Mouse (Mus musculus) liver, embryonic 11.5 days (tissue): ENCODE results near the gene Gm45234. TPM values are rescaled to one million over a fixed set of nuclear protein-coding genes. Genes with fewer than 3 reads are reported as not detected.

Experiments used
- microRNA counts: library from miRNA; unstranded; fragments of <30 nt; microRNA quantifications from one replicate; lab custom pipeline; 2015
- microRNA-seq: library from miRNA; unstranded; fragments of <30 nt; microRNA quantifications from one replicate; pipeline ENCODE4, GENCODE M21; 2017; ENCODE audit warnings: borderline number of aligned reads
- polyA plus RNA-seq: library from polyadenylated mRNA; unstranded; fragments of >200 nt; fragmentation: Nextera tagmentation; extraction: Ambion mirVana; gene quantifications from 2 replicates; pipeline ENCODE4 v1.2.1, GENCODE M21; 2014

The Gm45234 gene
- polyA plus RNA-seq, 1 experiment from 2014 or later, result 0.15 TPM

MicroRNAs encoded within 50 kb of the gene (microRNA counts, 519-probe panel; counts per million panel counts)
- microRNA mmu-miR-141 (lab: Ali Mortazavi, UCI), result not detected
- 4,027 counts per million, percentile 21 among the panel's probes with 10 or more counts for microRNA mmu-miR-200c (lab: Ali Mortazavi, UCI)

Small RNAs within 50 kb of the gene (microRNA-seq; reads per million reads assigned to microRNA genes)
- 205 reads per million, percentile 56 among the genes with 10 or more reads in this experiment for gene Mir141
- 1,935 reads per million, percentile 80 among the genes with 10 or more reads in this experiment for gene Mir200c

Other genes starting within 250 kb of the Gm45234 start
- 2.8 and 2.9 TPM in 2 replicates for gene C1ra, start 243.6 kb downstream of the Gm45234 start, polyA plus RNA-seq
- 12.0 and 12.7 TPM in 2 replicates for gene C1s1, start 213.7 kb downstream of the Gm45234 start, polyA plus RNA-seq
- gene C1rb, start 185.7 kb downstream of the Gm45234 start, polyA plus RNA-seq, result not detected in 2 replicates
- gene C1s2, start 119.9 kb downstream of the Gm45234 start, polyA plus RNA-seq, result not detected in 2 replicates
- 84.2 and 90.0 TPM in 2 replicates for gene Lpcat3, start 93.0 kb downstream of the Gm45234 start, polyA plus RNA-seq
- gene Emg1, start 43.8 kb downstream of the Gm45234 start, polyA plus RNA-seq, result 311 and 329 TPM in 2 replicates
- gene Phb2, start 43.7 kb downstream of the Gm45234 start, polyA plus RNA-seq, result 640 and 660 TPM in 2 replicates
- 49.5 and 50.3 TPM in 2 replicates for gene Ptpn6, start 17.3 kb downstream of the Gm45234 start, polyA plus RNA-seq
- 147 and 167 TPM in 2 replicates for gene Grcc10, start 14.6 kb downstream of the Gm45234 start, polyA plus RNA-seq
- 4.4 and 5.5 TPM in 2 replicates for gene Atn1, start 503 bp upstream of the Gm45234 start, polyA plus RNA-seq
- gene Eno2, start 13.7 kb upstream of the Gm45234 start, polyA plus RNA-seq, result 2.1 and 2.6 TPM in 2 replicates
- 0.11 TPM in 1 of 2 replicates, not detected in the other for gene Lrrc23, start 23.7 kb upstream of the Gm45234 start, polyA plus RNA-seq
- 9.5 and 10.4 TPM in 2 replicates for gene Spsb2, start 52.6 kb upstream of the Gm45234 start, polyA plus RNA-seq
- 1,267 and 1,294 TPM in 2 replicates for gene Tpi1, start 58.3 kb upstream of the Gm45234 start, polyA plus RNA-seq
- gene Usp5, start 73.5 kb upstream of the Gm45234 start, polyA plus RNA-seq, result 115 and 118 TPM in 2 replicates
- gene Cdca3, start 73.5 kb upstream of the Gm45234 start, polyA plus RNA-seq, result 223 and 224 TPM in 2 replicates
- gene Gnb3, start 84.3 kb upstream of the Gm45234 start, polyA plus RNA-seq, result 0.29 and 0.74 TPM in 2 replicates
- gene P3h3, start 101.7 kb upstream of the Gm45234 start, polyA plus RNA-seq, result 8.6 and 11.3 TPM in 2 replicates
- 0.17 and 0.32 TPM in 2 replicates for gene Gpr162, start 108.0 kb upstream of the Gm45234 start, polyA plus RNA-seq
- gene Cd4, start 132.2 kb upstream of the Gm45234 start, polyA plus RNA-seq, result not detected in 2 replicates
- gene Lag3, start 155.7 kb upstream of the Gm45234 start, polyA plus RNA-seq, result 0.35 and 0.64 TPM in 2 replicates
- gene Ptms, start 164.1 kb upstream of the Gm45234 start, polyA plus RNA-seq, result 75.1 and 80.6 TPM in 2 replicates
- 257 and 264 TPM in 2 replicates for gene Mlf2, start 175.4 kb upstream of the Gm45234 start, polyA plus RNA-seq
- 147 and 159 TPM in 2 replicates for gene Cops7a, start 209.5 kb upstream of the Gm45234 start, polyA plus RNA-seq
- gene Pianp, start 240.7 kb upstream of the Gm45234 start, polyA plus RNA-seq, result 0.30 and 0.40 TPM in 2 replicates